Mouse (Mus musculus): ENCODE results near the gene Trub1. TPM values are rescaled to one million over a fixed set of nuclear protein-coding genes. Genes with fewer than 3 reads are reported as not detected.

Trub1 gene
- total RNA-seq, 2 experiments from 2014 or later = 19.2 to 20.6 TPM

DNA sequence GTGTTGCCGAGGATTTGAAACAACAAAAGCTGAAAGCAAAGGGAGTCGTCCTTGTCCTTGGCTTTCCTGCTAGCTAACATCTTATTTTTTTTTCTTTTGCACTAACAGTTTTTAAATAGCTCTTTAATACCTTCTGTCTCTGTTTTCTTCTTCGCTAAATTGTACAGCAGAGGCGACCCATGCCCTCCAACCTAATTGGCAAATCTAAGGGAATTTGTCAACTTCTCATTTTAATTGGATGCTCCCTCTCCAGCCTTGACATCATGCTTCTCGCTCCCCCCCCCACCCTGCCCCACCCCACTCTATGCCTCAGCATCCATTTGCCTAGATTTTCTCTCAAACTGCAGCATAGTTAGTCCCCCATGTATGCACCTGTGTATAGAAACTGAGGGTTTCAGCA, 83.8 kb downstream of the Trub1 start:
- no peak for DNase-seq (ENCODE audit: low spot score in 2 of 2)
- intact Hi-C loops (cut with DNase I) = no loop called here

DNA sequence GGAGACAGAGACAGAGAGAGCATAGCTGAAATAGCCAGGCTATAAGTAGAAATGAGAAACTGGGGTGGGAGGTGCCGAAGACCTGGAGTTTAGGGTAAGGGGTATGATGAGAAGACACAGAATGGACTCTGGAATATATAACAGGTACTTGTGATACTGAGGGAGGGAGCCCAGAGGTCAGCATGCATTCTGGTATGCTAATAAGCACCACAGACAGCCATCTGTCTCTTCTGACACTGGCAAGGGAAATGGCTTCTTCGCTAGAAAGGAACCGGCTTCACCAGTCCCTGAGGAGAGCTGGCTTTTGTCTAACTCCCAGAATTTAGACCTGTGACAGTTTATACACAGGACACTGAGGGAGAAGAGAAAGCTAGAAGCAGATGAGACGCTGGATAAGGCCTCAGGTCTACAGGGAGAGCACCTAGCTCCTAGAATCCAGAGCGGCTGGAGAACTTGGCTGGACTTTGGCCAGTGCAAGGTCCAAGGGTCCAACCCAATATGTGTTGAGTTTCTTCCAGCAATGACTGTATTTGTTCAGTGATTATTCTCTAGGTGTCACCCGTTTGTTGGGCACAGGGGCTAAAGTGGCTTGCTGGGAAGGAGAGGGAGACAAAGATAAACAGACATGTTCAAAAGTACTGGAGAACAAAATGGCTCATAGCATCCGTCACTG, 84.9 kb downstream of the Trub1 start:
- no peak for DNase-seq (ENCODE audit: low spot score in 2 of 2)
- intact Hi-C loops (cut with DNase I) = no loop called here

DNA sequence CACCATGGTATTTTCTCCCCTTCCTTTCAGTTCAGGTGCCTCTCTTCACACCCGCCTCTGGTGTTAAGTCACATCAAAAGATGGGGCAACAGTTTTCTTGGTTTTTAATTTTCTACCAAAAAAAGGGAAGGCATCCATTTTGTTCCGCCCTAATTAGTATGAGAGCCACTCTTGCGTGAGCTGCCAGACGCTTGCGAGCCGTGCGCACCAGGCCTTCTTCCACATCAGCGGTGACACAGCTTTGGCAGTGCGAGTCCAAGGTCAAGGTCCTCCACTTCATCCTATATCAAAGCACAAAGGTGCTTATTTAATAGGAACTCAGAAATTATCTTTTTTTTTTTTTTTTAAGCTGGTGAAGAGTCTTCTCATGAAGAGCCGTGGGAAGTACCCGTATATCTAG, 87.4 kb downstream of the Trub1 start:
- DNase-seq (ENCODE audit: low spot score in 2 of 2) = no peak
- intact Hi-C loops (cut with DNase I) = loop anchor here (10.0 kb wide), 1 partner anchor 375 kb away; no protein-coding TSS in a partner anchor

Other genes starting within 250 kb of the Trub1 start
- 100 to 1,000 TPM in 1 of 2 experiments, 10 to 100 TPM in 1; 98.4 to 129 TPM for gene Ablim1, start 138.0 kb upstream of the Trub1 start, total RNA-seq (2021)
- gene Fam160b1, start 92.2 kb upstream of the Trub1 start, total RNA-seq (2021) = 10 to 100 TPM; 23.4 to 24.3 TPM
- 100 to 1,000 TPM; 102 to 104 TPM for gene Atrnl1, start 158.1 kb downstream of the Trub1 start, total RNA-seq (2021)